Mouse (Mus musculus) intestine, embryonic 15.5 days (tissue): ENCODE measurements around the gene Sorcs3. TPM values are rescaled to one million over a fixed set of nuclear protein-coding genes. Genes with fewer than 3 reads are reported as not detected.

Experiments used
- ATAC-seq: fragments of 200-750 bp; cut with Nextera tagmentation; 2 replicates; pipeline ENCODE4 v1.8.0; 2017; ENCODE audit warnings: moderate TSS enrichment, moderate library complexity
- H3K27ac ChIP-seq: fragments of 300-500 bp; sonication (generic); 2 replicates; pipeline ENCODE4 v1.5.1; 2015; ENCODE audit warnings: mild to moderate bottlenecking, inconsistent platforms
- H3K27me3 ChIP-seq: fragments of 300-500 bp; sonication (generic); replicated peaks from 2 replicates; pipeline ENCODE4 v1.6.1; 2015; ENCODE audit warnings: inconsistent platforms
- H3K36me3 ChIP-seq: fragments of 300-500 bp; sonication (generic); 2 replicates; pipeline ENCODE4 v1.6.1; 2015; ENCODE audit warnings: inconsistent platforms
- H3K4me1 ChIP-seq: fragments of 300-500 bp; sonication (generic); replicated peaks from 2 replicates; pipeline ENCODE4 v1.6.1; 2015; ENCODE audit warnings: inconsistent platforms
- H3K4me2 ChIP-seq: fragments of 300-500 bp; sonication (generic); replicated peaks from 2 replicates; pipeline ENCODE4 v1.6.1; 2015; ENCODE audit warnings: mild to moderate bottlenecking, inconsistent platforms
- H3K4me3 ChIP-seq: fragments of 300-500 bp; sonication (generic); replicated peaks from 2 replicates; pipeline ENCODE4 v1.5.1; 2015; ENCODE audit warnings: inconsistent platforms
- H3K9ac ChIP-seq: fragments of 300-500 bp; sonication (generic); 2 replicates; pipeline ENCODE4 v1.6.1; 2015; ENCODE audit warnings: inconsistent platforms
- H3K9me3 ChIP-seq: fragments of 300-500 bp; sonication (generic); 2 replicates; pipeline ENCODE4 v1.6.1; 2016; ENCODE audit warnings: inconsistent platforms
- WGBS: fragments of 180-500 bp; shearing (Covaris S2); methylation state at CpG from one replicate; pipeline ENCODE4 v1.1.7; 2015; 5-methylcytosine and 5-hydroxymethylcytosine counted together
- polyA plus RNA-seq: library from polyadenylated mRNA; unstranded; fragments of >200 nt; fragmentation: Nextera tagmentation; extraction: Ambion mirVana; gene quantifications from 2 replicates; pipeline ENCODE4 v1.2.1, GENCODE M21; 2015

The Sorcs3 gene
- polyA plus RNA-seq, 1 experiment from 2014 or later = 0.89 TPM

- no peaks in the 10 kb centered on the region for H3K9me3 ChIP-seq
- no peak overlapping the region for H3K4me2 ChIP-seq
- no peak overlapping the region for H3K4me3 ChIP-seq
- H3K9ac ChIP-seq = no peak overlapping the region
- WGBS = 5% methylated on average over 1 of the region's 1 CpGs
- H3K36me3 ChIP-seq = no peaks in the 10 kb centered on the region
- no peaks in the 10 kb centered on the region for H3K27me3 ChIP-seq
- no peak for ATAC-seq
- H3K27ac ChIP-seq = no peak overlapping the region
- no peaks in the 10 kb centered on the region for H3K4me1 ChIP-seq
These were observed 500.6 kb downstream of the Sorcs3 start for GRCm38 (mm10) chr19:48706267-48706923.

DNA sequence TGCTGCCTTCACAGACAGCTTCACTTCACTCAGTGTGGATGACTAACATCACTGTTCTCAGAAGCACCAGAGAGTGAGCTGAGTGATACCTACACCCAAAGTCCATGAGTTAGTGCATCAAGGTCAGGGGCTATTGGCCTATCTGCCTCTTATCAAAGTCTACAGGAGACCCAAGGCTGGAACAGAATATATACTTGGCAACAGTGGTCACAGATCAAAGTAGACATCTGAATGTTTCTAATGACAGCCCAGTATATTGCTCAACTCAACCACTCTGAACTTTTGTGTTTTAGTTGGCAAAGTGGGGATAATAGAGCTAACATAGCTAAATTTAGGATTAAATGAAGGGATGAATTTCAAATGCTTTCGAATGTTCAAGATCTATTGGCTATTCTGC, 501.1 kb downstream of the Sorcs3 start:
- Histone ChIP-seq H3K9ac (no peak overlapping the region), H3K4me3 (no peak overlapping the region), H3K27ac (no peak overlapping the region), H3K27me3 (no peaks in the 10 kb centered on the region), H3K36me3 (no peaks in the 10 kb centered on the region), H3K4me1 (no peaks in the 10 kb centered on the region), H3K9me3 (no peaks in the 10 kb centered on the region), H3K4me2 (no peak overlapping the region)
- 87% methylated on average over 1 of the region's 1 CpGs for WGBS
- ATAC-seq = no peak

DNA sequence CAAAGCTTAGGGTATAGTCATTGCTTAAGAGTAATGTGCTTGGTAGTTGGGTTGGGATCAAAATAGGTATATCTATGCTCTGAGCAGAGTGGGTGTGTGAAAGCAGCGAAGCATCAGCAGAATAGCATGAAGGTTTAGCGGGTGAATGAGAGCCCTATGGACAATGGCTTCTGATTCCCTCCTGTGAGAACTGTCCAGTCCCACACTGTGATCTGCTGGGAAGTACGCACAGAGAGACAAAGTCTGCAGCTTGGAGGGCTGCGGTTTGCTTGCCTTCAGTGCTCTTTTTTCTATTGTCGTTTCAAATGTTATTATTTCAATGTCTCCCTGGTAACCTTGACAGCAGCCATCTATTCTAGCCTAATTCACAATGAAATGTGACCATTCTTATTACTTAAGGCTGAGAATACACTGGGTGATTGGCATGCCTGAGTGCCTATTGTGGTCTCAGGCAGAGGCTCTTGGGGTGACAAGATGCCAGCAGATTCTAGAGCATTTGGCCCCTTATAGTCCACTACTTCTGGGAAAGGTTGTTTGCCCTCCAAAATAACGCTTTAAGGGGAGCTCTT, 520.1 kb downstream of the Sorcs3 start:
- ATAC-seq = no peak
- 79% methylated on average over 6 of the region's 6 CpGs for WGBS
- H3K27me3 ChIP-seq = no peaks in the 10 kb centered on the region
- H3K4me3 ChIP-seq = no peak overlapping the region
- no peaks in the 10 kb centered on the region for H3K36me3 ChIP-seq
- no peaks in the 10 kb centered on the region for H3K9me3 ChIP-seq
- no peaks in the 10 kb centered on the region for H3K4me1 ChIP-seq
- H3K27ac ChIP-seq = no peak overlapping the region
- H3K4me2 ChIP-seq = no peak overlapping the region
- H3K9ac ChIP-seq = no peak overlapping the region

GRCm38 (mm10) chr19:48727048-48727447, 521.2 kb downstream of the Sorcs3 start:
- H3K27me3 ChIP-seq = no peaks in the 10 kb centered on the region

DNA sequence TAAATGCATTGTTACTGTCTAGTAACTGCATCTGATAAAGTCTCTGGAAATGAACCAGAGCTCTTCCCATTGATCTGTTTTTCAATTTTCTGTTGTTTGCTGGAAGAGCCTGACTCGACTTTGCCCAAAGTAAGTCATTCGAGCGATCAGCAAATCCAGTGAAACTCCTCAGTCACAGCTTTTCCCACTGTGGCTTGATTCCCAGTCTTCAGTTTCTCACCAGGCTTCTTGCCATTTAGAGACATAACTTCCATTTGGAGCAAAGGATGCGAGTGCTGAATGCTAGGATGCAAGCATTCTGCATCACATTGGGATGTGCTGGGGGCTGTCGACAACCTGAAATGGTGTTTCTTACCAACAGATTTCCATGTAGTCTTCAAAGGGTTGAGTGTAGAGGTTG, 521.8 kb downstream of the Sorcs3 start:
- Histone ChIP-seq H3K4me3 (no peak overlapping the region), H3K9me3 (no peaks in the 10 kb centered on the region), H3K27ac (no peak overlapping the region), H3K36me3 (no peaks in the 10 kb centered on the region), H3K4me1 (no peaks in the 10 kb centered on the region), H3K9ac (no peak overlapping the region), H3K4me2 (no peak overlapping the region), H3K27me3 (no peaks in the 10 kb centered on the region)
- 88% methylated on average over 5 of the region's 5 CpGs for WGBS
- no peak for ATAC-seq

More at GRCm38 (mm10) chr19:48727048-48727447, 521.2 kb downstream of the Sorcs3 start:
- Histone ChIP-seq H3K27ac (no peak overlapping the region), H3K4me2 (no peak overlapping the region), H3K4me1 (no peaks in the 10 kb centered on the region), H3K36me3 (no peaks in the 10 kb centered on the region), H3K9me3 (no peaks in the 10 kb centered on the region), H3K9ac (no peak overlapping the region), H3K4me3 (no peak overlapping the region)
- ATAC-seq = no peak
- WGBS = 72% methylated on average over 3 of the region's 3 CpGs

DNA sequence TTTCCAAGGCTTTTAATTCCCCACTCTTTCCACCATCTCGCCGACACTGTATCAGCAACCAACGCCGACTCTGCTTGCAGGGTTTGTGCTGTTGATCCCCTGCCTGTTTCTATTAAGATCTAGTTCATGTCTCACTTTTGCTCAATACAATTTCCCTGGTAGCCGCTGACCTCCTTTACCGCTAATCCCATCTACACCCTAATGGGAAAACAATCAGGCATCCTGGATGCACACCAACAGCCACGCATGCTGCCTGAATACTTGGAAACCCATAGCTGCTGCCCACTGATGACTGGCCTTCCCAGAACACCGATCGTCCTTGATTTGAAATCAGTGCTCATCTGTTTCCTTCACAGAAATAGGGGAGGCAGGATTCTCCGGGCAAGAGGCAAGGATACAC, 525.9 kb downstream of the Sorcs3 start:
- Histone ChIP-seq H3K9me3 (no peaks in the 10 kb centered on the region), H3K36me3 (no peaks in the 10 kb centered on the region), H3K4me2 (no peak overlapping the region), H3K27ac (no peak overlapping the region), H3K27me3 (no peaks in the 10 kb centered on the region), H3K4me3 (no peak overlapping the region), H3K4me1 (no peaks in the 10 kb centered on the region), H3K9ac (no peak overlapping the region)
- 89% methylated on average over 10 of the region's 10 CpGs for WGBS
- ATAC-seq = no peak

DNA sequence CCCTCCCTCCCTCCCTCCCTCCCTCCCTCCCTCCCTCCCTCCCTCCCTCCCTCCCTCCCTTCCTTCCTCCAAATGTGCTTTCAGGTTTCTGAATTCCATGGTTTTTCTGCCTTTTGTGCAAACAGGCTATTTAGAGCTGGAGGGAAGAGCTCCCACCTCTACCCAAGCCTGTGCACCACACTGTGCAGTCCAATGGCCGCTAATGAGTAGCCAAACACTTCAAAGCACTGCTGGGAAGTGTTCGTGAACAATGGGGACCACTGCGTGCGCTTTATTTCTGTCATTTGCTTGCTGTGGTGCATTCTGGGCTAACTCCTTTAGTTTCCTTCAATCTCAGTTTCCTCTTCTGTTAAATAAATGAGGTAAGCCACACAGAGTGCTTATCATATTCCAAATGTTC, 528.5 kb downstream of the Sorcs3 start:
- H3K4me1 ChIP-seq = no peaks in the 10 kb centered on the region
- H3K36me3 ChIP-seq = no peaks in the 10 kb centered on the region
- no peak overlapping the region for H3K27ac ChIP-seq
- ATAC-seq = no peak
- no peak overlapping the region for H3K4me2 ChIP-seq
- no peaks in the 10 kb centered on the region for H3K27me3 ChIP-seq
- H3K4me3 ChIP-seq = no peak overlapping the region
- no peak overlapping the region for H3K9ac ChIP-seq
- H3K9me3 ChIP-seq = no peaks in the 10 kb centered on the region
- 84% methylated on average over 4 of the region's 4 CpGs for WGBS

- ATAC-seq = no peak
- H3K4me3 ChIP-seq = no peak overlapping the region
- no peak overlapping the region for H3K27ac ChIP-seq
- no peaks in the 10 kb centered on the region for H3K4me1 ChIP-seq
- no peak overlapping the region for H3K9ac ChIP-seq
- no peak overlapping the region for H3K4me2 ChIP-seq
- H3K27me3 ChIP-seq = no peaks in the 10 kb centered on the region
- 58% methylated on average over 2 of the region's 2 CpGs for WGBS
- no peaks in the 10 kb centered on the region for H3K9me3 ChIP-seq
- no peaks in the 10 kb centered on the region for H3K36me3 ChIP-seq
These were observed 531.7 kb downstream of the Sorcs3 start for GRCm38 (mm10) chr19:48737554-48737953.

GRCm38 (mm10) chr19:48755156-48755555, 549.3 kb downstream of the Sorcs3 start:
- no peak overlapping the region for H3K4me2 ChIP-seq
- 87% methylated on average over 9 of the region's 9 CpGs for WGBS
- H3K9ac ChIP-seq = no peak overlapping the region
- H3K9me3 ChIP-seq = no peaks in the 10 kb centered on the region
- no peaks in the 10 kb centered on the region for H3K27me3 ChIP-seq
- no peaks in the 10 kb centered on the region for H3K4me1 ChIP-seq
- no peak overlapping the region for H3K4me3 ChIP-seq
- H3K36me3 ChIP-seq = no peaks in the 10 kb centered on the region
- H3K27ac ChIP-seq = no peak overlapping the region
- ATAC-seq = no peak

DNA sequence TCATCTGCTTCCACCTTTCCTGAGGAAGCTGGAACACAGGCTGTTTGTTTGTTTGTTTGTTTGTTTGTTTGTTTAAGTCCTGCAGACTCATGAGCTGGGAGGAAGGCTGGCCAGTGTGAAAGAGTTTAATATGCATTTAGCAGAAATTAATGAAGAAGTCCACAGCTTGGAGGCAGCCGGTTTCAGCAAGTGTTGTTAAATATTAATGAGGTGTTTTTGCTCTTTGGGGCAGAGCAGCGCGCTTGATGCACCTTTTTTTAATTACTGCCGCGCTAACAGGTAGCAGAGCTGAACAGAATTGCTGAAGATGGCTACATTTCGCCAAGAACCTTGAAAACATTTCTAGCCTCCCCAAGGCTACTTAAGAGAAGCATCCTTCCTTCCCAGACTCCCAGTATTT, 551.0 kb downstream of the Sorcs3 start:
- H3K36me3 ChIP-seq = no peaks in the 10 kb centered on the region
- H3K9me3 ChIP-seq = no peaks in the 10 kb centered on the region
- no peaks in the 10 kb centered on the region for H3K4me1 ChIP-seq
- H3K27me3 ChIP-seq = no peaks in the 10 kb centered on the region
- no peak overlapping the region for H3K27ac ChIP-seq
- no peak for ATAC-seq
- H3K9ac ChIP-seq = no peak overlapping the region
- H3K4me2 ChIP-seq = no peak overlapping the region
- WGBS = 69% methylated on average over 6 of the region's 6 CpGs
- no peak overlapping the region for H3K4me3 ChIP-seq

DNA sequence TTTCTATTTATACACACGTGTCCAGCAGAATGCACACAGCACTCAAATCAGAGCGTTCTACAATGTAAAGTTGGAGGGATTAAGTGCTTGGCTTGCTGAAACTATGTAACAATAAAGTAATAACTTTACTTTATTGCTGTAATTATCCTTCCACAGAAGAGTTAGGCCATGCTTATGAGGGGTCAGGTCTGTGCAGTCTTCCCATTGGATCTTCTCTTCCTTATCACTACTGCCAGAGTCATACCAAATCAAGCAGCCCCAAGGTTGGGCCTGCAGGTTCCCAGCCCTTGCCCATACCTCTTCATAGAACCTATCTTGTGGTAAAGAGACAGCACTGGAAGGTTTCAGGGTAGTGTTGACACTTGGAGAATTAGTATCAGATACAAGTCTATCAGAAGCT, 560.7 kb downstream of the Sorcs3 start:
- no peak overlapping the region for H3K9ac ChIP-seq
- H3K4me1 ChIP-seq = no peaks in the 10 kb centered on the region
- no peaks in the 10 kb centered on the region for H3K36me3 ChIP-seq
- WGBS = 47% methylated on average over 2 of the region's 2 CpGs
- H3K27ac ChIP-seq = no peak overlapping the region
- peak; percentile 93 for ATAC-seq
- H3K27me3 ChIP-seq = no peaks in the 10 kb centered on the region
- H3K4me3 ChIP-seq = no peak overlapping the region
- no peak overlapping the region for H3K4me2 ChIP-seq
- no peaks in the 10 kb centered on the region for H3K9me3 ChIP-seq

DNA sequence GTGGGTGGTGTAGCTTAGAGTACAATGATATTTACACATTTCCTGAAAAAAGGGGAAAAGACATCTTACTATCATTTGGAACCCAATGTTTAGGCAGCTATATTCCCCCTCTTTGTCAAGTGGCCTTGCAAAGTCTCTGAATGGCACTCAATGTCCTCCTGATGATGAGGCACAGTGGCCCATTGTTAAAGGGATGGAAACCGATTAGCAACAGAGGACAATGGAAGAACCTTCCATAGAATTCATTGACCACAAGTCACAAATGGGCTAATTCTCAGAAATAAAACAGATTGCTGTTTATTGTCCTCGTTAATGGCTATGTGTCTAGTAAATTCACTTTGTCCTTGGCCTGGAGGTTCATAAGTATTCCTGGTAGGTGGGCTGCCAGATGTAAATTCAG, 565.7 kb downstream of the Sorcs3 start:
- no peak for ATAC-seq
- Histone ChIP-seq H3K4me3 (no peak overlapping the region), H3K4me2 (no peak overlapping the region), H3K27ac (no peak overlapping the region), H3K36me3 (no peaks in the 10 kb centered on the region), H3K9ac (no peak overlapping the region), H3K9me3 (no peaks in the 10 kb centered on the region), H3K27me3 (no peaks in the 10 kb centered on the region), H3K4me1 (no peaks in the 10 kb centered on the region)
- WGBS = 76% methylated on average over 2 of the region's 2 CpGs

- no peak for ATAC-seq
- no peaks in the 10 kb centered on the region for H3K36me3 ChIP-seq
- H3K27me3 ChIP-seq = no peaks in the 10 kb centered on the region
- no peak overlapping the region for H3K4me3 ChIP-seq
- no peak overlapping the region for H3K27ac ChIP-seq
- no peak overlapping the region for H3K9ac ChIP-seq
- WGBS = 84% methylated on average over 3 of the region's 3 CpGs
- H3K4me2 ChIP-seq = no peak overlapping the region
- H3K4me1 ChIP-seq = no peaks in the 10 kb centered on the region
- no peaks in the 10 kb centered on the region for H3K9me3 ChIP-seq
These were observed 573.4 kb downstream of the Sorcs3 start for GRCm38 (mm10) chr19:48779095-48779765.
